Mouse (Mus musculus) thymus, adult 2 months (tissue): ENCODE measurements around the gene Hspbp1.

Experiments used
- CTCF ChIP-seq: fragments of 200-500 bp; IDR thresholded peaks from 2 replicates; pipeline ENCODE4 v1.5.1; 2012; ENCODE audit warnings: mild to moderate bottlenecking, control low read depth, low read length, moderate library complexity, borderline replicate concordance; ENCODE audit not compliant: control insufficient read depth, poor library complexity, insufficient read depth; ENCODE audit errors: extremely low read depth
- POLR2A ChIP-seq: fragments of 200-500 bp; IDR thresholded peaks from 2 replicates; pipeline ENCODE4 v1.6.1; 2012; ENCODE audit warnings: mild to moderate bottlenecking, low read length, control low read depth, moderate library complexity; ENCODE audit not compliant: control insufficient read depth, poor library complexity, insufficient read depth; ENCODE audit errors: extremely low read depth

DNA sequence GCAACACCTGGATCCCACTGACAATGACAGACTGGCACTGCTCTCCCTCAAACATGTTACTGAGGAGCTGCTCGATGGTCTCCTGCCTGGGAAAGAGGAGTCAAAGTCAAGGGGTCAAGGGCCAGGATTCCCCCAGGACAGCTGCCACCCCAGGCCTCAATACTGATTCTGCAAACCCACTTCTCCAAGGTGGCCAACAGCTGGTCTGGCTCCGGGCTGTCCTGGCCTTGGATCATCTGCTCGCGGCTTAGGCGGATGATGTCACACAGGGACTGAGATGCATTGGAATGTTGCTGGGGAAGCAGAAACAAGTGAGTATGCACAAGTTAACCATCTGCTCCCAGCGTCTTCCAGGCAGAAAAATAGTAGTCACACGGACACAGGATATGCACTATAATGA, 42.9 kb downstream of the Hspbp1 start:
- TF ChIP-seq CTCF (no peak), POLR2A (no peak)
